ENCODE assay signal across 12 mouse cellular contexts in genomic region chr9:6401764-6402163, GRCm38 (mm10).
DNase-seq lines count a peak whose midpoint lies in the region; ATAC-seq and TF ChIP-seq lines count a peak whose summit lies in the region.
"Had no signal": no experiment of that assay in that cellular context is flagged by ENCODE, and none has a peak within 500 bp of the region (broad histone marks: within the 10 kb centered on the region; RNA-seq: fewer than 3 reads in every experiment).

No protein-coding gene starts in this region.

- no peak for TF ChIP-seq POLR2A in kidney, adult 2 months (IDR thresholded peaks at IDR 0.05; ENCODE audit: low read depth, low read length)

- H3K9me3 ChIP-seq in hindbrain, postnatal 0 days (ENCODE audit: low read length), result no peaks in the 10 kb centered on the region
- H3K9me3 ChIP-seq: forebrain, embryonic 13.5 days; midbrain, embryonic 15.5 days had no signal

- no peak for TF ChIP-seq CTCF in gastrocnemius, adult 2 months (IDR thresholded peaks at IDR 0.05)
- TF ChIP-seq CTCF in kidney, adult 2 months (conservative IDR thresholded peaks at IDR 0.05; ENCODE audit: insufficient read depth, insufficient read length, low read depth, low read length), result no peak
- TF ChIP-seq CTCF in hindbrain, postnatal 0 days (IDR thresholded peaks at IDR 0.05; ENCODE audit: low read depth), result no peak

- intact Hi-C loops in gastrocnemius, adult 2 months (cut with DNase I), result no loop called here

- 9% methylated on average over 1 of the region's 1 CpGs for WGBS in kidney, adult 2 months
- WGBS in hindbrain, postnatal 0 days, result 42% methylated on average over 1 of the region's 1 CpGs

- H3K4me3 ChIP-seq in gastrocnemius, adult 2 months, result no peak overlapping the region
- no peak overlapping the region for H3K4me3 ChIP-seq in kidney, adult 2 months (ENCODE audit: insufficient read depth, low read depth, low read length)
- no peak overlapping the region for H3K4me3 ChIP-seq in hindbrain, postnatal 0 days (ENCODE audit: low read length)
- H3K4me3 ChIP-seq: forebrain, embryonic 13.5 days; midbrain, embryonic 15.5 days had no signal

- DNase-seq in gastrocnemius, adult 2 months, result no peak
- DNase-seq in gastrocnemius, postnatal 4 days (ENCODE audit: low spot score in 2 of 2), result no peak
- DNase-seq in kidney, adult 2 months, result peak; percentile 14
- DNase-seq in kidney, postnatal 25 days, result no peak
- DNase-seq in 416B (ENCODE audit: low read depth), result peak; percentile 46
- no peak for DNase-seq in cerebellum, adult 9-11 months
- no peak for DNase-seq in hindbrain, postnatal 0 days (ENCODE audit: low spot score)
- DNase-seq: cerebellum, adult 11-12 months had no signal

- H3K4me1 ChIP-seq in kidney, adult 2 months (ENCODE audit: control insufficient read depth, insufficient read depth, low read length), result no peaks in the 10 kb centered on the region
- H3K4me1 ChIP-seq in hindbrain, postnatal 0 days (ENCODE audit: insufficient read depth, low read length), result no peaks in the 10 kb centered on the region
- H3K4me1 ChIP-seq: forebrain, embryonic 13.5 days; midbrain, embryonic 15.5 days had no signal

- ATAC-seq in hematopoietic stem cell, adult 5-6 weeks (replicated peaks in 1 of 2; ENCODE audit: insufficient read depth in 1 of 2, low FRiP score in 2 of 2, low TSS enrichment in 1 of 2, low read depth in 1 of 2, poor library complexity in 2 of 2, severe bottlenecking in 2 of 2), result peak; percentile 86 to 91
- no peak for ATAC-seq in hindbrain, postnatal 0 days
- ATAC-seq: forebrain, embryonic 13.5 days; midbrain, embryonic 15.5 days had no signal

- H3K4me2 ChIP-seq in hindbrain, postnatal 0 days (ENCODE audit: low read depth, low read length), result no peak overlapping the region
- H3K4me2 ChIP-seq: forebrain, embryonic 13.5 days; hindbrain, embryonic 14.5 days; midbrain, embryonic 15.5 days had no signal

- H3K9ac ChIP-seq in hindbrain, postnatal 0 days (replicated peaks; ENCODE audit: low read length), result no peak overlapping the region
- H3K9ac ChIP-seq: forebrain, embryonic 13.5 days; hindbrain, embryonic 14.5 days; midbrain, embryonic 15.5 days had no signal

- no peaks in the 10 kb centered on the region for H3K36me3 ChIP-seq in kidney, adult 2 months (ENCODE audit: control insufficient read depth, insufficient read depth, low read length)
- no peaks in the 10 kb centered on the region for H3K36me3 ChIP-seq in hindbrain, postnatal 0 days (ENCODE audit: insufficient read depth, low read length)
- H3K36me3 ChIP-seq: midbrain, embryonic 15.5 days had no signal

- H3K27me3 ChIP-seq in kidney, adult 2 months (replicated peaks; ENCODE audit: control insufficient read depth, insufficient read depth, low read length), result no peaks in the 10 kb centered on the region
- no peaks in the 10 kb centered on the region for H3K27me3 ChIP-seq in hindbrain, postnatal 0 days (ENCODE audit: insufficient read depth, low read length)
- H3K27me3 ChIP-seq: forebrain, embryonic 13.5 days; midbrain, embryonic 15.5 days had no signal

- peak overlapping the region; percentile 63 for H3K27ac ChIP-seq in gastrocnemius, adult 2 months
- no peak overlapping the region for H3K27ac ChIP-seq in kidney, adult 2 months (ENCODE audit: insufficient read depth, low read depth, low read length)
- H3K27ac ChIP-seq in hindbrain, postnatal 0 days, result no peak overlapping the region
- H3K27ac ChIP-seq: forebrain, embryonic 13.5 days; hindbrain, embryonic 14.5 days; midbrain, embryonic 15.5 days had no signal

Comparison
In these comparisons a context has a peak if more than half of its experiments do, and no peak if none do; other contexts are left out.
1. DNase-seq: peak in kidney, adult 2 months (single experiment) and 416B (single experiment); none in gastrocnemius, adult 2 months (single experiment), gastrocnemius, postnatal 4 days (0 of 2), kidney, postnatal 25 days (0 of 2), cerebellum, adult 9-11 months (single experiment) and hindbrain, postnatal 0 days (single experiment).